Mouse (Mus musculus) liver, postnatal 0 days (tissue): ENCODE results near the gene Map3k9.

ENCODE experiments used
- CTCF ChIP-seq: sonication (generic); IDR thresholded peaks from 2 replicates; pipeline ENCODE4 v1.5.1; 2016; ENCODE audit warnings: antibody characterized with exemption, low read depth
- EP300 ChIP-seq: IDR thresholded peaks from 2 replicates; pipeline ENCODE4 v1.6.1; 2016; ENCODE audit warnings: antibody characterized with exemption, low read depth, mild to moderate bottlenecking

GRCm38 (mm10) chr12:81780271-81781093 lies 493 bp downstream of the Map3k9 start:
- TF ChIP-seq EP300, result no peak
- TF ChIP-seq CTCF, result no peak
